11 mouse cellular contexts compared by ENCODE assay signal in the genomic region with DNA sequence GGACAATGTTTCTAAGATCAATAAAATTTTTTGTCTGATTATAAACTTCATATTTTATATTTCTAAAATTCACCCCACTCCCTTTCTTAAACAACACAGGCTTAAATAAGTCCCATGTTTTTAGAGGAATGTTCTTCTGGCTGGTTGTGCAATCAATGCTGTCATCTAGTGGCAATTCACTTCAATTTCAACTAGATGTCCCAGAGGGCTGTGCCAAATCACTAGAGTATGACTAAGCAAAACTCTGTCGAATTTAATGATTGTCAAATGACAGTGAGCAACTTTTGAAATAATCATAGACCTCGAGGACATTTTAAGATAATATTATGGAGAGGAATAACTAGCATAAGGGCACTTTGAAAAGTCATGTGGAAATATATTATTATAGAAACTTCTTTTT. TPM values are rescaled to one million over a fixed set of nuclear protein-coding genes. Genes with fewer than 3 reads are reported as not detected.
DNase-seq lines count a peak whose midpoint lies in the region; ATAC-seq and TF ChIP-seq lines count a peak whose summit lies in the region.
"Had no signal": no experiment of that assay in that cellular context is flagged by ENCODE, and none has a peak within 500 bp of the region (broad histone marks: within the 10 kb centered on the region; RNA-seq: fewer than 3 reads in every experiment).

No protein-coding gene starts in this region.

- intact Hi-C loops in heart, postnatal 14 days (cut with DNase I) = no loop called here

- H3K4me1 ChIP-seq in lung, embryonic 14.5 days (ENCODE audit: insufficient read depth) = no peaks in the 10 kb centered on the region
- 0 out of 2 replicates have a peak, but pooled peaks cover 2% of the 10 kb centered on the region for H3K4me1 ChIP-seq in lung, adult 2 months (ENCODE audit: control insufficient read depth, insufficient read depth, low read length)
- no peaks in the 10 kb centered on the region for H3K4me1 ChIP-seq in embryonic facial prominence, embryonic 14.5 days (ENCODE audit: control insufficient read depth, insufficient read depth, low read length)
- H3K4me1 ChIP-seq in stomach, postnatal 0 days (replicated peaks; ENCODE audit: control insufficient read depth, insufficient read depth) = no peaks in the 10 kb centered on the region
- H3K4me1 ChIP-seq: embryonic facial prominence, embryonic 12.5 days; limb, embryonic 15.5 days had no signal

- no peak for TF ChIP-seq POLR2A in lung, adult 2 months (IDR thresholded peaks at IDR 0.05; ENCODE audit: borderline replicate concordance, extremely low read depth, low read depth, low read length)

- WGBS in lung, embryonic 14.5 days = 55% methylated on average over 2 of the region's 2 CpGs
- WGBS in lung, adult 2 months = 23% methylated on average over 2 of the region's 2 CpGs
- 49% methylated on average over 2 of the region's 2 CpGs for WGBS in embryonic facial prominence, embryonic 14.5 days
- 55% methylated on average over 2 of the region's 2 CpGs for WGBS in stomach, postnatal 0 days

- H3K27me3 ChIP-seq in lung, embryonic 14.5 days (ENCODE audit: insufficient read depth, low read length) = no peaks in the 10 kb centered on the region
- H3K27me3 ChIP-seq in embryonic facial prominence, embryonic 14.5 days (replicated peaks; ENCODE audit: control insufficient read depth, insufficient read depth, low read length) = no peaks in the 10 kb centered on the region
- H3K27me3 ChIP-seq in stomach, postnatal 0 days (ENCODE audit: control insufficient read depth, insufficient read depth, low read length) = no peaks in the 10 kb centered on the region
- H3K27me3 ChIP-seq: embryonic facial prominence, embryonic 12.5 days; limb, embryonic 15.5 days had no signal

- 0 out of 2 replicates have a peak, but pooled peaks cover 5% of the 10 kb centered on the region for H3K9me3 ChIP-seq in lung, embryonic 14.5 days (ENCODE audit: low read depth, low read length)
- H3K9me3 ChIP-seq in embryonic facial prominence, embryonic 14.5 days (ENCODE audit: control insufficient read depth, low read length) = peaks cover 8% of the 10 kb centered on the region
- H3K9me3 ChIP-seq in stomach, postnatal 0 days (ENCODE audit: control insufficient read depth, low read length) = 0 out of 2 replicates have a peak, but pooled peaks cover 4% of the 10 kb centered on the region
- H3K9me3 ChIP-seq: embryonic facial prominence, embryonic 12.5 days; limb, embryonic 15.5 days had no signal

- H3K36me3 ChIP-seq in lung, embryonic 14.5 days (ENCODE audit: insufficient read depth) = no peaks in the 10 kb centered on the region
- no peaks in the 10 kb centered on the region for H3K36me3 ChIP-seq in embryonic facial prominence, embryonic 14.5 days (ENCODE audit: control insufficient read depth, insufficient read depth, low read length)
- no peaks in the 10 kb centered on the region for H3K36me3 ChIP-seq in stomach, postnatal 0 days (ENCODE audit: control insufficient read depth, insufficient read depth, low read length)
- H3K36me3 ChIP-seq: embryonic facial prominence, embryonic 12.5 days; limb, embryonic 15.5 days had no signal

- no peak overlapping the region for H3K9ac ChIP-seq in lung, embryonic 14.5 days
- no peak overlapping the region for H3K9ac ChIP-seq in embryonic facial prominence, embryonic 14.5 days (ENCODE audit: low read depth, low read length)
- no peak overlapping the region for H3K9ac ChIP-seq in stomach, postnatal 0 days (ENCODE audit: low read length)
- H3K9ac ChIP-seq: embryonic facial prominence, embryonic 12.5 days; limb, embryonic 15.5 days had no signal

- TF ChIP-seq CTCF in lung, embryonic 14.5 days (IDR thresholded peaks at IDR 0.05; ENCODE audit: low read depth) = peak; percentile 38; the same call in 1 of the 2 replicates
- no peak for TF ChIP-seq CTCF in lung, adult 2 months (IDR thresholded peaks at IDR 0.05; ENCODE audit: insufficient read depth, low read length)
- TF ChIP-seq CTCF in stomach, postnatal 0 days (IDR thresholded peaks at IDR 0.05; ENCODE audit: low read depth) = peak; percentile 62

- DNase-seq in heart, adult 18-20 months = peak; percentile 44 to 57
- DNase-seq in heart, postnatal 14 days = no peak
- peak; percentile 56 for DNase-seq in lung, embryonic 14.5 days
- DNase-seq in lung, adult 2 months = no peak
- DNase-seq in embryonic facial prominence, embryonic 14.5 days (ENCODE audit: low spot score) = peak; percentile 30
- no peak for DNase-seq in stomach, postnatal 0 days (ENCODE audit: low spot score)
- no peak for DNase-seq in frontal cortex, postnatal 10 days (ENCODE audit: low spot score in 2 of 2)
- DNase-seq in c-Kit-positive CD71-positive TER-119-positive erythroid progenitor cells, embryonic 14.5 days (ENCODE audit: low spot score) = no peak

- no peak overlapping the region for H3K27ac ChIP-seq in lung, embryonic 14.5 days (ENCODE audit: low read depth)
- H3K27ac ChIP-seq in embryonic facial prominence, embryonic 14.5 days (replicated peaks; ENCODE audit: low read depth, low read length) = no peak overlapping the region
- H3K27ac ChIP-seq in stomach, postnatal 0 days (replicated peaks) = no peak overlapping the region
- H3K27ac ChIP-seq: embryonic facial prominence, embryonic 12.5 days; limb, embryonic 15.5 days had no signal

- no peak for ATAC-seq in lung, embryonic 14.5 days (ENCODE audit: insufficient read depth)
- no peak for ATAC-seq in embryonic facial prominence, embryonic 14.5 days (ENCODE audit: low read depth)
- ATAC-seq in stomach, postnatal 0 days (ENCODE audit: low FRiP score, low TSS enrichment) = no peak

- no peak for TF ChIP-seq EP300 in stomach, postnatal 0 days (optimal IDR thresholded peaks at IDR 0.05)

- H3K4me3 ChIP-seq in lung, embryonic 14.5 days (ENCODE audit: low read depth, low read length) = no peak overlapping the region
- no peak overlapping the region for H3K4me3 ChIP-seq in lung, adult 2 months (replicated peaks; ENCODE audit: extremely low read depth, low read depth, low read length)
- H3K4me3 ChIP-seq in embryonic facial prominence, embryonic 14.5 days (ENCODE audit: low read depth, low read length) = no peak overlapping the region
- H3K4me3 ChIP-seq in stomach, postnatal 0 days (ENCODE audit: low read depth, low read length) = no peak overlapping the region
- H3K4me3 ChIP-seq: embryonic facial prominence, embryonic 12.5 days; limb, embryonic 15.5 days had no signal

- H3K4me2 ChIP-seq in lung, embryonic 14.5 days = no peak overlapping the region
- no peak overlapping the region for H3K4me2 ChIP-seq in embryonic facial prominence, embryonic 14.5 days (ENCODE audit: low read depth, low read length)
- no peak overlapping the region for H3K4me2 ChIP-seq in stomach, postnatal 0 days (replicated peaks; ENCODE audit: low read depth)
- H3K4me2 ChIP-seq: embryonic facial prominence, embryonic 12.5 days; limb, embryonic 15.5 days had no signal

RNA-seq across cellular contexts. Expression of gene Prg4, which starts 31.7 kb away (rescaled TPM):
- total RNA-seq in heart, adult 18-20 months (2021) = 10 to 100 TPM; 11.9 to 13.9 TPM
- 10 to 100 TPM; 15.1 to 16.7 TPM for total RNA-seq in heart, postnatal 14 days (2021)
- 0.55 TPM in 2 replicates for polyA plus RNA-seq in lung, embryonic 14.5 days (2014; fragmentation: Nextera tagmentation; extraction: Ambion mirVana)
- polyA plus RNA-seq in lung, adult 2 months (2012; rRNA removed) = 2.8 and 7.2 TPM in 2 replicates
- 2.0 and 2.1 TPM in 2 replicates for polyA plus RNA-seq in embryonic facial prominence, embryonic 14.5 days (2014; fragmentation: Nextera tagmentation; extraction: Ambion mirVana)
- polyA plus RNA-seq in stomach, postnatal 0 days (2015; fragmentation: Nextera tagmentation; extraction: Ambion mirVana) = 0.31 and 0.40 TPM in 2 replicates
- total RNA-seq: hematopoietic stem cell, adult 5-6 weeks had no signal

Comparison
In these comparisons a context has a peak if more than half of its experiments do, and no peak if none do; other contexts are left out.
1. DNase-seq: peak in heart, adult 18-20 months (2 of 2), lung, embryonic 14.5 days (single experiment) and embryonic facial prominence, embryonic 14.5 days (single experiment); none in heart, postnatal 14 days (0 of 2), lung, adult 2 months (single experiment), stomach, postnatal 0 days (single experiment), frontal cortex, postnatal 10 days (0 of 2) and c-Kit-positive CD71-positive TER-119-positive erythroid progenitor cells, embryonic 14.5 days (single experiment).